Mouse (Mus musculus): ENCODE measurements around the gene Pde4c. TPM values are rescaled to one million over a fixed set of nuclear protein-coding genes. Genes with fewer than 3 reads are reported as not detected.

The Pde4c gene
- polyA plus RNA-seq, 1 experiment from 2014 or later: 1.3 TPM

DNA sequence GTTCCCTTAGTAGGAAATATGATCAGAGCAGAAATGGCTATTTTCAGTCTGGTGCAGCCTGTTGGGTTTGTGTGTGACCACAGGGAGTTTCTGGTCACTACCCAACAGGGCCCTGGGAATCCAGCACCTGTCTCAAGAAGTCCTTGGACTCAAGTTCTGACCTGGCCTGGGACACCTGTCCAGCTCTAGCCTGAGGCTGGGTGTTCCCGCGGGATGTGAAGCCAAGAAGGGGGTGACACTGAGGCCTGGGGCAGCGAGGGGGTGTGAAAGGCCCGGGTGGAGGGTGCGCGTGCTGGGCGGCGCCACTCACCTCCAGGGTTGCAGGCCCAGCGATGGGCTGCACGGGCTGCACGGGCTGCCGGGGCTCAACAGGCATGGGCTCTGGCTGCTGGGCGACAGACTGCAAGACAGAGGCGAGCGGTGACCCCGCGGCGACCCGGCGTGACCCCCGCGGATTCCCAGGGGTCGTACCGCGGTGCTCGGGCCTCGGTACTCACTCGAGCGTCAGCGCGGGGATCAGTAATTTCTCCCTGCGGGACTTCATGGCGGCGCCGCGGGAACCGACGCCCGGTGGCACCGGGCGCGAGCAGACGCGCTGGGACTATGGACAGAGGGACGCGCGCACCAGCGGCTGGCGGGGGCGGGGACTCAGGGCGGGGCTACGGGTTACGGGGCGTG, 73.0 kb downstream of the Pde4c start:
- Histone ChIP-seq H3K27ac (ENCODE audit: low read depth, low read length) (no peak overlapping the region; the same call in 1 of the 2 replicates), H3K36me3 (ENCODE audit: control insufficient read depth, insufficient read depth, low read length) (no peaks in the 10 kb centered on the region), H3K9ac (ENCODE audit: low read depth, low read length) (peak overlapping the region; percentile 75), H3K9me3 (ENCODE audit: control insufficient read depth, low read length) (no peaks in the 10 kb centered on the region), H3K4me1 (replicated peaks; ENCODE audit: control insufficient read depth, insufficient read depth, low read length) (peaks cover 27% of the 10 kb centered on the region), H3K27me3 (replicated peaks; ENCODE audit: control insufficient read depth, insufficient read depth, low read length) (peaks cover 43% of the 10 kb centered on the region), H3K4me2 (peak overlapping the region; percentile 97), H3K4me3 (ENCODE audit: low read depth, low read length) (peak overlapping the region; percentile 60)
- WGBS: 4% methylated on average over 54 of the region's 54 CpGs
- ATAC-seq (replicated peaks; ENCODE audit: low FRiP score) (no peak), DNase-seq (ENCODE audit: low spot score) (peak; percentile 50)

DNA sequence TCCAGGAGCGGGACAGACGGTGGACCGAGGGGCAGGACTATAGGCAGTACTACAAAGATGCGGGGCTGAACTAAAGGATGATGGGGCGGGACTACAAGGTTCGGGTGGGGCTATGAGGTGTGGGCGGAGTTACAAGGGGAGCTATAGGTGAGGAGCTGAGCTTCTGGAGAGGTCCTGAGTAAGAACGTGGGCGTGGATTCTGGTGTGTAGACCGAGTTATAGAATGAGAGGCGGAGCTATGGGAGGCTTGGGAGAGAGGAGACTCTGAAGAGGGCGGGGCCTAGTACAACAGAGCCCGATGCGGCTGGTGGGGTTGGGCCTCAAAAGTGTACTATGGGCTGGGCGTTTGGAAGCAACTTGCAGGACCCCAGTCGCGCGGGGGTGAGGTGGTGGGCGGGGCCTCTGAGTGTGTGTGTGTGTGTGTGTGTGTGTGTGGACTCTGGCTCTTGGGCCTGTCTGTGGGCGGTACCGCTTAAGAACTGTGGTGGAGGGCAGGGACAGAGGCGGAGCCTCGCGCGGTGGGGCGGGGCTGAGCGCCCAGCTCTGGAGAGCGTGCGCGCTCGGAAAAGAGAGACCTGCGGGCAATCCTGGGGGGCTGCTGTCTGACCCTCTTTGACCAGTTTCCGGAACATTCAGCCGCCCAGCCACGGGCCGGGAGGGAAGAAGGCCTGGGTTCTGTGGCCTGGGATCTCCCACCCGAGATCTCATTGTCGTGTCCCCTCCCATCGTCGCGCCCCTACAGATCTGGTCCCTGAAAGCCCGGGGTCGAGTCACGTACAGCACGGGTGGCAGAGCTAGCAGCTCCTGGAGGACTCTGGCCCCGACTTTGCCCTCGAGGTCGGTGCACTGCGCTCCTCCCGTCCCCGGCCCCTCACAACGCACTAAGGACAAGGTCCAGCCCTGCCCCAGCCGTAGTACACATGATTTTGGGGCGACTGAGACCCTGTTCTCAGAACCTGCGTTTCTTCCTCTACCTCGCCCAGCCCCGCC, 73.9 kb downstream of the Pde4c start:
- Histone ChIP-seq H3K9me3 (ENCODE audit: control insufficient read depth, low read length) (no peaks in the 10 kb centered on the region), H3K4me1 (replicated peaks; ENCODE audit: control insufficient read depth, insufficient read depth, low read length) (peaks cover 25% of the 10 kb centered on the region), H3K9ac (ENCODE audit: low read depth, low read length) (peak overlapping the region; percentile 75), H3K27me3 (replicated peaks; ENCODE audit: control insufficient read depth, insufficient read depth, low read length) (peaks cover 48% of the 10 kb centered on the region), H3K36me3 (ENCODE audit: control insufficient read depth, insufficient read depth, low read length) (no peaks in the 10 kb centered on the region), H3K4me2 (peak overlapping the region; percentile 97), H3K4me3 (ENCODE audit: low read depth, low read length) (peak overlapping the region; percentile 60), H3K27ac (ENCODE audit: low read depth, low read length) (peak overlapping the region; percentile 9; the same call in 1 of the 2 replicates)
- WGBS: under 1% methylated on average over 57 of the region's 57 CpGs
- DNase-seq (ENCODE audit: low spot score) (peak; percentile 94), ATAC-seq (replicated peaks; ENCODE audit: low FRiP score) (peak; percentile 84)

DNA sequence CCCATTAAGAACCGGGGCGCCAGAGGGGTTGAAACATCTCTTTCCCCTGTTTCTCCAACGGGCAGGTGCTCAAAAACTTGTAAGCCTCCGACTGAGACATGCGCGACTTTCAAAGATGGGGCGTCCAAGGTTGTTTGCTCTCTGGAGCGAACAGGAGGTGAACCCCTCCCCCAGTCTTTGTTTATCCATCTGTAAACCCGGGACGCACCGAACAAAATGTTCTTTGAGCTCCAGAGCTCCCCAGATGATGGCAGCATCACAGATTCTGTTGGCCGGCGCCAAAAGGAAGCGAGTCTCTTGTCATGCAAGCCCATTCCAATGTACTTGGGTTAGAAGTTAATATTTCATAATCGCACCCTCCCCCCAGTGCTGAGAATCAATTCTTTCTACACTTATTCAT, 74.8 kb downstream of the Pde4c start:
- ATAC-seq (replicated peaks; ENCODE audit: low FRiP score) (no peak), DNase-seq (ENCODE audit: low spot score) (no peak)
- H3K36me3 ChIP-seq (ENCODE audit: control insufficient read depth, insufficient read depth, low read length): no peaks in the 10 kb centered on the region
- H3K4me3 ChIP-seq (ENCODE audit: low read depth, low read length): peak overlapping the region; percentile 60
- H3K9me3 ChIP-seq (ENCODE audit: control insufficient read depth, low read length): no peaks in the 10 kb centered on the region
- 16% methylated on average over 15 of the region's 15 CpGs for WGBS
- peaks cover 48% of the 10 kb centered on the region for H3K27me3 ChIP-seq (replicated peaks; ENCODE audit: control insufficient read depth, insufficient read depth, low read length)
- peaks cover 16% of the 10 kb centered on the region for H3K4me1 ChIP-seq (replicated peaks; ENCODE audit: control insufficient read depth, insufficient read depth, low read length)
- H3K27ac ChIP-seq (ENCODE audit: low read depth, low read length): no peak overlapping the region
- H3K9ac ChIP-seq (ENCODE audit: low read depth, low read length): no peak overlapping the region; the same call in 1 of the 2 replicates
- H3K4me2 ChIP-seq: peak overlapping the region; percentile 97

DNA sequence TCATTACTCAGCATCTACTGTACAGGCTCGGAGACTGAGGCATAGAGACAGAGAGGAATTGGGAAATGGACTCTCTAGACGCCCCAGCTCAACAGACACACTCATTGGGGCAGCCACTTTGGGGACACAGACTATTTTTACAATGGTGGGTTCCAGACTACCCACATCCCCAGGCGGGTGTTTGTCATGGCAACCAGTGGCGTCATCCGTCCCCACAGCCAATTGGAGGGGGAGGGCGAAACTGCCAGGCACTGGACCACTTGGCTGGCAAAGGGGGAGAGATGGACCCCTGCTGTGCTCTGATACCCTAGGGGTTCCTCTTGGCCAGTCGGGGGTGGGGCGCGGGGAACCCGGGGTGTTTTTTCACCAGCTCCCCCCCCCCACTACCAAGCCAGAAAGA, 77.1 kb downstream of the Pde4c start:
- Histone ChIP-seq H3K4me3 (ENCODE audit: low read depth, low read length) (no peak overlapping the region), H3K4me2 (no peak overlapping the region), H3K36me3 (ENCODE audit: control insufficient read depth, insufficient read depth, low read length) (no peaks in the 10 kb centered on the region), H3K27ac (ENCODE audit: low read depth, low read length) (no peak overlapping the region), H3K9me3 (ENCODE audit: control insufficient read depth, low read length) (no peaks in the 10 kb centered on the region), H3K4me1 (replicated peaks; ENCODE audit: control insufficient read depth, insufficient read depth, low read length) (peaks cover 24% of the 10 kb centered on the region), H3K9ac (ENCODE audit: low read depth, low read length) (no peak overlapping the region), H3K27me3 (replicated peaks; ENCODE audit: control insufficient read depth, insufficient read depth, low read length) (peaks cover 48% of the 10 kb centered on the region)
- ATAC-seq (replicated peaks; ENCODE audit: low FRiP score): no peak
- DNase-seq (ENCODE audit: low spot score): no peak
- WGBS: 54% methylated on average over 10 of the region's 10 CpGs

Small RNA genes lying within 50 kb of the gene (microRNA-seq; reads per million reads assigned to microRNA genes)
- gene Mir7240 (ENCODE audit: borderline number of aligned reads): 1.8 reads per million

Other genes with a start within 250 kb of the Pde4c start
- 13.0 and 16.8 TPM in 2 replicates for gene Klhl26, start 246.8 kb upstream of the Pde4c start, polyA plus RNA-seq (2014; fragmentation: Nextera tagmentation; extraction: Ambion mirVana)
- 0.87 and 1.1 TPM in 2 replicates for gene Tmem59l, start 236.4 kb upstream of the Pde4c start, polyA plus RNA-seq (2014; fragmentation: Nextera tagmentation; extraction: Ambion mirVana)
- 3.8 and 5.4 TPM in 2 replicates for gene Crlf1, start 230.6 kb upstream of the Pde4c start, polyA plus RNA-seq (2014; fragmentation: Nextera tagmentation; extraction: Ambion mirVana)
- 113 and 120 TPM in 2 replicates for gene Rex1bd, start 217.0 kb upstream of the Pde4c start, polyA plus RNA-seq (2014; fragmentation: Nextera tagmentation; extraction: Ambion mirVana)
- 1,024 and 1,077 TPM in 2 replicates for gene Uba52, start 212.9 kb upstream of the Pde4c start, polyA plus RNA-seq (2014; fragmentation: Nextera tagmentation; extraction: Ambion mirVana)
- gene Fkbp8, start 196.0 kb upstream of the Pde4c start, polyA plus RNA-seq (2014; fragmentation: Nextera tagmentation; extraction: Ambion mirVana): 261 and 285 TPM in 2 replicates
- gene Kxd1, start 195.8 kb upstream of the Pde4c start, polyA plus RNA-seq (2014; fragmentation: Nextera tagmentation; extraction: Ambion mirVana): 68.8 and 75.2 TPM in 2 replicates
- 20.3 and 20.7 TPM in 2 replicates for gene Ell, start 184.3 kb upstream of the Pde4c start, polyA plus RNA-seq (2014; fragmentation: Nextera tagmentation; extraction: Ambion mirVana)
- 177 and 188 TPM in 2 replicates for gene Isyna1, start 129.3 kb upstream of the Pde4c start, polyA plus RNA-seq (2014; fragmentation: Nextera tagmentation; extraction: Ambion mirVana)
- gene Ssbp4, start 114.8 kb upstream of the Pde4c start, polyA plus RNA-seq (2014; fragmentation: Nextera tagmentation; extraction: Ambion mirVana): 144 and 173 TPM in 2 replicates
- gene Lrrc25, start 107.6 kb upstream of the Pde4c start, polyA plus RNA-seq (2014; fragmentation: Nextera tagmentation; extraction: Ambion mirVana): 4.5 and 5.3 TPM in 2 replicates
- 4.2 and 4.9 TPM in 2 replicates for gene Gdf15, start 91.3 kb upstream of the Pde4c start, polyA plus RNA-seq (2014; fragmentation: Nextera tagmentation; extraction: Ambion mirVana)
- gene Pgpep1, start 63.3 kb upstream of the Pde4c start, polyA plus RNA-seq (2014; fragmentation: Nextera tagmentation; extraction: Ambion mirVana): 33.7 and 34.6 TPM in 2 replicates
- gene Lsm4, start 50.5 kb upstream of the Pde4c start, polyA plus RNA-seq (2014; fragmentation: Nextera tagmentation; extraction: Ambion mirVana): 342 and 357 TPM in 2 replicates
- 43.0 and 47.2 TPM in 2 replicates for gene Jund, start 24.8 kb upstream of the Pde4c start, polyA plus RNA-seq (2014; fragmentation: Nextera tagmentation; extraction: Ambion mirVana)
- not detected in 2 replicates for gene Iqcn, start 20.3 kb upstream of the Pde4c start, polyA plus RNA-seq (2014; fragmentation: Nextera tagmentation; extraction: Ambion mirVana)
- 0.15 TPM in 1 of 2 replicates, not detected in the other for gene Gm3336, start 5.2 kb upstream of the Pde4c start, polyA plus RNA-seq (2014; fragmentation: Nextera tagmentation; extraction: Ambion mirVana)
- 6.3 and 6.9 TPM in 2 replicates for gene Rab3a, start 31.0 kb downstream of the Pde4c start, polyA plus RNA-seq (2014; fragmentation: Nextera tagmentation; extraction: Ambion mirVana)
- gene Mpv17l2, start 37.2 kb downstream of the Pde4c start, polyA plus RNA-seq (2014; fragmentation: Nextera tagmentation; extraction: Ambion mirVana): 67.7 and 76.4 TPM in 2 replicates
- 41.5 and 44.6 TPM in 2 replicates for gene Pik3r2, start 53.0 kb downstream of the Pde4c start, polyA plus RNA-seq (2014; fragmentation: Nextera tagmentation; extraction: Ambion mirVana)
- gene Mast3, start 81.3 kb downstream of the Pde4c start, polyA plus RNA-seq (2014; fragmentation: Nextera tagmentation; extraction: Ambion mirVana): 18.2 and 19.3 TPM in 2 replicates
- gene Il12rb1, start 84.7 kb downstream of the Pde4c start, polyA plus RNA-seq (2014; fragmentation: Nextera tagmentation; extraction: Ambion mirVana): 0.10 and 0.25 TPM in 2 replicates
- 13.4 and 14.5 TPM in 2 replicates for gene Arrdc2, start 116.0 kb downstream of the Pde4c start, polyA plus RNA-seq (2014; fragmentation: Nextera tagmentation; extraction: Ambion mirVana)
- 0.47 and 0.73 TPM in 2 replicates for gene Kcnn1, start 139.5 kb downstream of the Pde4c start, polyA plus RNA-seq (2014; fragmentation: Nextera tagmentation; extraction: Ambion mirVana)
- gene Ccdc124, start 150.2 kb downstream of the Pde4c start, polyA plus RNA-seq (2014; fragmentation: Nextera tagmentation; extraction: Ambion mirVana): 110 and 112 TPM in 2 replicates
- gene Slc5a5, start 169.0 kb downstream of the Pde4c start, polyA plus RNA-seq (2014; fragmentation: Nextera tagmentation; extraction: Ambion mirVana): 0.18 and 0.34 TPM in 2 replicates
- 3,876 and 4,144 TPM in 2 replicates for gene Rpl18a, start 173.7 kb downstream of the Pde4c start, polyA plus RNA-seq (2014; fragmentation: Nextera tagmentation; extraction: Ambion mirVana)
- gene Map1s, start 182.2 kb downstream of the Pde4c start, polyA plus RNA-seq (2014; fragmentation: Nextera tagmentation; extraction: Ambion mirVana): 48.7 and 49.0 TPM in 2 replicates